Mouse (Mus musculus): ENCODE measurements around the gene Sfxn5. TPM values are rescaled to one million over a fixed set of nuclear protein-coding genes. Genes with fewer than 3 reads are reported as not detected.

The Sfxn5 gene
- total RNA-seq, 2 experiments from 2014 or later: 0.19 to 1.3 TPM

GRCm38 (mm10) chr6:85165440-85165921 lies 167.7 kb downstream of the Sfxn5 start:
- ATAC-seq (replicated peaks; ENCODE audit: low FRiP score, poor library complexity, severe bottlenecking): no peak

Other genes starting within 250 kb of the Sfxn5 start
- 0.58 and 3.3 TPM in 2 replicates for gene Spr, start 195.7 kb downstream of the Sfxn5 start, total RNA-seq (2015; ENCODE audit: low replicate concordance)
- gene Spr, start 195.7 kb downstream of the Sfxn5 start, total RNA-seq (2017; ENCODE audit: low replicate concordance): 1.4 and 6.6 TPM in 2 replicates
- not detected in 2 replicates for gene Emx1, start 146.0 kb downstream of the Sfxn5 start, total RNA-seq (2015; ENCODE audit: low replicate concordance)
- not detected in 2 replicates for gene Emx1, start 146.0 kb downstream of the Sfxn5 start, total RNA-seq (2017; ENCODE audit: low replicate concordance)
- gene Rab11fip5, start 41.2 kb upstream of the Sfxn5 start, total RNA-seq (2015; ENCODE audit: low replicate concordance): 0.19 and 0.21 TPM in 2 replicates
- 0.51 and 2.6 TPM in 2 replicates for gene Rab11fip5, start 41.2 kb upstream of the Sfxn5 start, total RNA-seq (2017; ENCODE audit: low replicate concordance)
- not detected in 2 replicates for gene Noto, start 90.5 kb upstream of the Sfxn5 start, total RNA-seq (2015; ENCODE audit: low replicate concordance)
- not detected in 2 replicates for gene Noto, start 90.5 kb upstream of the Sfxn5 start, total RNA-seq (2017; ENCODE audit: low replicate concordance)
- 1.5 TPM in 2 replicates for gene Smyd5, start 98.6 kb upstream of the Sfxn5 start, total RNA-seq (2015; ENCODE audit: low replicate concordance)
- gene Smyd5, start 98.6 kb upstream of the Sfxn5 start, total RNA-seq (2017; ENCODE audit: low replicate concordance): 4.0 and 14.1 TPM in 2 replicates
- 91.3 and 115 TPM in 2 replicates for gene Cct7, start 118.1 kb upstream of the Sfxn5 start, total RNA-seq (2015; ENCODE audit: low replicate concordance)
- gene Cct7, start 118.1 kb upstream of the Sfxn5 start, total RNA-seq (2017; ENCODE audit: low replicate concordance): 95.1 and 135 TPM in 2 replicates
- gene Pradc1, start 118.5 kb upstream of the Sfxn5 start, total RNA-seq (2015; ENCODE audit: low replicate concordance): 13.8 TPM in 2 replicates
- gene Pradc1, start 118.5 kb upstream of the Sfxn5 start, total RNA-seq (2017; ENCODE audit: low replicate concordance): 5.7 and 8.1 TPM in 2 replicates
- gene Fbxo41, start 169.6 kb upstream of the Sfxn5 start, total RNA-seq (2015; ENCODE audit: low replicate concordance): not detected in 2 replicates
- not detected in 2 replicates for gene Fbxo41, start 169.6 kb upstream of the Sfxn5 start, total RNA-seq (2017; ENCODE audit: low replicate concordance)
- not detected in 2 replicates for gene Egr4, start 180.2 kb upstream of the Sfxn5 start, total RNA-seq (2015; ENCODE audit: low replicate concordance)
- gene Egr4, start 180.2 kb upstream of the Sfxn5 start, total RNA-seq (2017; ENCODE audit: low replicate concordance): not detected in 2 replicates